Mouse (Mus musculus) intestine, embryonic 14.5 days (tissue): ENCODE measurements at regions not wholly inside any gene's neighbourhood (a gene's known extent, or its start where the extent isn't known, plus 50 kb on each side); places are given as distances from the start of the nearest gene placed in this dataset.

Experiments
- ATAC-seq: fragments of 200-750 bp; cut with Nextera tagmentation; replicated peaks from 2 replicates; pipeline ENCODE4 v1.8.0; 2017; ENCODE audit warnings: low read depth, moderate number of reproducible peaks, moderate TSS enrichment, moderate library complexity; ENCODE audit not compliant: low FRiP score, low TSS enrichment
- DNase-seq: peaks from one replicate; pipeline ENCODE4 v3.0.0-alpha.2; 2018; ENCODE audit warnings: low spot score
- H3K27ac ChIP-seq: fragments of 300-500 bp; sonication (generic); 2 replicates; pipeline ENCODE4 v1.5.1; 2014; ENCODE audit warnings: low read depth, mild to moderate bottlenecking, control low read depth
- H3K27me3 ChIP-seq: fragments of 300-500 bp; sonication (generic); replicated peaks from 2 replicates; pipeline ENCODE4 v1.6.1; 2014; ENCODE audit warnings: low read length, control low read depth; ENCODE audit not compliant: control insufficient read depth, insufficient read depth
- H3K36me3 ChIP-seq: fragments of 300-500 bp; sonication (generic); 2 replicates; pipeline ENCODE4 v1.6.1; 2014; ENCODE audit warnings: low read length, control low read depth; ENCODE audit not compliant: control insufficient read depth, insufficient read depth
- H3K4me1 ChIP-seq: fragments of 300-500 bp; sonication (generic); replicated peaks from 2 replicates; pipeline ENCODE4 v1.6.1; 2014; ENCODE audit warnings: low read length, control low read depth, mixed read lengths; ENCODE audit not compliant: control insufficient read depth, insufficient read depth
- H3K4me2 ChIP-seq: fragments of 300-500 bp; sonication (generic); 2 replicates; pipeline ENCODE4 v1.6.1; 2014; ENCODE audit warnings: low read length
- H3K4me3 ChIP-seq: fragments of 300-500 bp; sonication (generic); 2 replicates; pipeline ENCODE4 v1.5.1; 2014; ENCODE audit warnings: low read depth, low read length, control low read depth, mixed read lengths
- H3K9ac ChIP-seq: fragments of 300-500 bp; sonication (generic); 2 replicates; pipeline ENCODE4 v1.6.1; 2014; ENCODE audit warnings: mild to moderate bottlenecking, low read length
- H3K9me3 ChIP-seq: fragments of 300-500 bp; sonication (generic); 2 replicates; pipeline ENCODE4 v1.6.1; 2016; ENCODE audit warnings: low read length, control low read depth; ENCODE audit not compliant: control insufficient read depth
- WGBS: fragments of 180-500 bp; shearing (Covaris S2); extraction: QIAGEN DNeasy Blood & Tissue Kit; methylation state at CpG from one replicate; pipeline ENCODE4 v1.1.7; 2014; 5-methylcytosine and 5-hydroxymethylcytosine counted together

GRCm38 (mm10) chr2:173344221-173344620 lies 67.9 kb upstream of the Pmepa1 start:
- H3K4me2 ChIP-seq = no peak overlapping the region
- H3K4me3 ChIP-seq = no peak overlapping the region
- ATAC-seq = no peak
- H3K4me1 ChIP-seq = peaks cover 19% of the 10 kb centered on the region
- no peak overlapping the region for H3K27ac ChIP-seq
- H3K9me3 ChIP-seq = no peaks in the 10 kb centered on the region
- no peaks in the 10 kb centered on the region for H3K36me3 ChIP-seq
- no peak for DNase-seq
- no peak overlapping the region for H3K9ac ChIP-seq
- 91% methylated on average over 5 of the region's 5 CpGs for WGBS
- H3K27me3 ChIP-seq = no peaks in the 10 kb centered on the region

DNA sequence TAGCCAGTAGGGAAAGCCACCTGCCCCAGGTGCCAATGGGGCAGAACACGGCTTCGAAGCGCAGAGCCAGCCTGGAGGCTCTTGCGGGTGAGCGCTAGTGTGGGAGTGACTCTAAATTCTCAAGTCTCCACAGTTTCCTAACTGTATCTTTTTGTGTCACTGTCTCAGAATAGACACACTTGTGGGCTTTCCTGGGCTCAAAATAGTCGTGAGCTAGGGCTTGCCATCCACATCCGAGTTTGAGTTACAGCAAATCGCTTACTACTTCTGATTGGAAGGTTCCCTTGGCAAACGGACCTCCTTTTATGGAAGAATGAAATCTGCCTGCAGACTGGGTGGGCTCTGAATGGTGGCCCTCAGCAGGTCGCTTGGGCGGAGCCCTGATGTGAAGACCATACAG lies 71.0 kb upstream of the Pmepa1 start:
- Histone ChIP-seq H3K4me2 (no peak overlapping the region), H3K36me3 (no peaks in the 10 kb centered on the region), H3K4me1 (peaks cover 15% of the 10 kb centered on the region), H3K27me3 (no peaks in the 10 kb centered on the region), H3K9me3 (no peaks in the 10 kb centered on the region), H3K27ac (no peak overlapping the region), H3K9ac (no peak overlapping the region), H3K4me3 (no peak overlapping the region)
- WGBS = 68% methylated on average over 11 of the region's 11 CpGs
- ATAC-seq (no peak), DNase-seq (no peak)

DNA sequence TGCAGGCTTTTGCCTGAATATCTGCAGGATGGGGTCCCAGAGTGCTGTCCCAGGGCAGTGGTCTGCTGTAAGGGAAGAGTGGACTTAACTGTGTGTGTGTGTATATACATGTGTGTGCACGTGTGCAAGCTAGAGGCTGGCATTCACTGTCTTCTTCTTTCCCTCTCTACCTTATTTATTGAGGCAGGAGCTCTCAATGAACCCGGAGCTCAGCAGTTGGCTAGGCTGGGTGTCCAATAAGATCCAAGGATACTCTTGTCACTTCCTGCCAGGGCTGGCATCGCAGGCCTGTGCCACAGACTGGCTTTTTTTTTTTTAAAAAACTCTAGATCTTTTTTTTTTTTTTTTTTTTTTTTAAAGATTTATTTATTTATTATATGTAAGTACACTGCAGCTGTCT lies 72.4 kb upstream of the Pmepa1 start:
- peaks cover 23% of the 10 kb centered on the region for H3K4me1 ChIP-seq
- H3K4me3 ChIP-seq = no peak overlapping the region
- no peaks in the 10 kb centered on the region for H3K27me3 ChIP-seq
- WGBS = 76% methylated on average over 3 of the region's 3 CpGs
- DNase-seq = no peak
- ATAC-seq = no peak
- no peaks in the 10 kb centered on the region for H3K36me3 ChIP-seq
- no peak overlapping the region for H3K9ac ChIP-seq
- no peak overlapping the region for H3K27ac ChIP-seq
- no peaks in the 10 kb centered on the region for H3K9me3 ChIP-seq
- no peak overlapping the region for H3K4me2 ChIP-seq

DNA sequence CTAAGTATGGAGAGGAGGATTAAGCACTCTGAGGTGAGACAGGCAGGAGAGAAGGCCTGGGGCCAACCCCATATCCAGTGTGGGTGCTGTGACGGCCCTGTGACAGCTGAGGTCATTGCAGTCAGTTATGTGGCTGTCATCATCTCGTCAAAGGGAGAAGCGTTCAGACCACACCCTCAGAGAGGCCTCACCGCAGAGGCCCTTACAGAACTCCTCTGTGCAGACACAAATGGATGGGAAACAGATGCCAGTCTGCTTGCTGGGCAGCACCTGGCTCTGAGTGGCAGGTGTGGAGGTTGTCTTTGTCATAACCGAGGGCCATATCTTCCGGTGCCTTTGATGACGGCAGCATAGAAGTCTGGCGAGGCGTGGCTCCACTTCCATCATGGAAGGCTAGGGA lies 73.2 kb upstream of the Pmepa1 start:
- Histone ChIP-seq H3K36me3 (no peaks in the 10 kb centered on the region), H3K9me3 (no peaks in the 10 kb centered on the region), H3K4me2 (no peak overlapping the region), H3K9ac (no peak overlapping the region), H3K27me3 (no peaks in the 10 kb centered on the region), H3K27ac (no peak overlapping the region), H3K4me1 (peaks cover 24% of the 10 kb centered on the region), H3K4me3 (no peak overlapping the region)
- DNase-seq (no peak), ATAC-seq (no peak)
- 74% methylated on average over 9 of the region's 9 CpGs for WGBS

- 85% methylated on average over 4 of the region's 4 CpGs for WGBS
- ATAC-seq = no peak
- no peaks in the 10 kb centered on the region for H3K9me3 ChIP-seq
- H3K27ac ChIP-seq = no peak overlapping the region
- H3K4me2 ChIP-seq = no peak overlapping the region
- DNase-seq = no peak
- H3K4me3 ChIP-seq = no peak overlapping the region
- H3K4me1 ChIP-seq = peaks cover 24% of the 10 kb centered on the region
- H3K27me3 ChIP-seq = no peaks in the 10 kb centered on the region
- H3K9ac ChIP-seq = no peak overlapping the region
- no peaks in the 10 kb centered on the region for H3K36me3 ChIP-seq
Observed at GRCm38 (mm10) chr2:173349910-173350309, 73.6 kb upstream of the Pmepa1 start.

DNA sequence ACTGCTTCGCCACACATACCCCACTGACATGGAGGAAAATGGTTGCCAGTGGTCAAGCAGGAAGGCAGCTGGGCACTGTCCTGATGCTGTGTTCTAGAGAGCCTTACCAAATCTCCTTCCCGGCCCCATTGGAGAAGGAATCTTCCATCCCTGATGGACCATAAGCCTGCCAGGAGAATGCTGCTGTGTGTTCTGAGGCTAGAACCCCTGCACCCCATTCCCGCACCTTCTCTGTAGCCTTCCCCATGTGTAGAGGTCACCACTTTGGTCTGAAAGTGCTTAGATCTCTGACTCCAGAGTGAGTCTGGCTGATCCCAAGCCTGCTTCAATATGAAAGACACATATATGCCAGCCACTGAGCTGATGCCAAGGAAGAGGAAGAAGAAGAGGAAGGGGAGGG lies 74.1 kb upstream of the Pmepa1 start:
- WGBS = 85% methylated on average over 3 of the region's 3 CpGs
- no peak for ATAC-seq

GRCm38 (mm10) chr2:173350831-173351230 lies 74.5 kb upstream of the Pmepa1 start:
- Histone ChIP-seq H3K36me3 (no peaks in the 10 kb centered on the region), H3K9ac (no peak overlapping the region), H3K27me3 (no peaks in the 10 kb centered on the region), H3K4me1 (peaks cover 24% of the 10 kb centered on the region), H3K27ac (no peak overlapping the region), H3K9me3 (no peaks in the 10 kb centered on the region), H3K4me2 (no peak overlapping the region), H3K4me3 (no peak overlapping the region)
- no peak for ATAC-seq
- WGBS = 65% methylated on average over 3 of the region's 3 CpGs
- DNase-seq = no peak

More for the DNA sequence above, 74.1 kb upstream of the Pmepa1 start:
- Histone ChIP-seq H3K4me2 (no peak overlapping the region), H3K4me1 (peaks cover 24% of the 10 kb centered on the region), H3K4me3 (no peak overlapping the region), H3K36me3 (no peaks in the 10 kb centered on the region), H3K9me3 (no peaks in the 10 kb centered on the region), H3K27ac (no peak overlapping the region), H3K27me3 (no peaks in the 10 kb centered on the region), H3K9ac (no peak overlapping the region)
- DNase-seq = no peak

DNA sequence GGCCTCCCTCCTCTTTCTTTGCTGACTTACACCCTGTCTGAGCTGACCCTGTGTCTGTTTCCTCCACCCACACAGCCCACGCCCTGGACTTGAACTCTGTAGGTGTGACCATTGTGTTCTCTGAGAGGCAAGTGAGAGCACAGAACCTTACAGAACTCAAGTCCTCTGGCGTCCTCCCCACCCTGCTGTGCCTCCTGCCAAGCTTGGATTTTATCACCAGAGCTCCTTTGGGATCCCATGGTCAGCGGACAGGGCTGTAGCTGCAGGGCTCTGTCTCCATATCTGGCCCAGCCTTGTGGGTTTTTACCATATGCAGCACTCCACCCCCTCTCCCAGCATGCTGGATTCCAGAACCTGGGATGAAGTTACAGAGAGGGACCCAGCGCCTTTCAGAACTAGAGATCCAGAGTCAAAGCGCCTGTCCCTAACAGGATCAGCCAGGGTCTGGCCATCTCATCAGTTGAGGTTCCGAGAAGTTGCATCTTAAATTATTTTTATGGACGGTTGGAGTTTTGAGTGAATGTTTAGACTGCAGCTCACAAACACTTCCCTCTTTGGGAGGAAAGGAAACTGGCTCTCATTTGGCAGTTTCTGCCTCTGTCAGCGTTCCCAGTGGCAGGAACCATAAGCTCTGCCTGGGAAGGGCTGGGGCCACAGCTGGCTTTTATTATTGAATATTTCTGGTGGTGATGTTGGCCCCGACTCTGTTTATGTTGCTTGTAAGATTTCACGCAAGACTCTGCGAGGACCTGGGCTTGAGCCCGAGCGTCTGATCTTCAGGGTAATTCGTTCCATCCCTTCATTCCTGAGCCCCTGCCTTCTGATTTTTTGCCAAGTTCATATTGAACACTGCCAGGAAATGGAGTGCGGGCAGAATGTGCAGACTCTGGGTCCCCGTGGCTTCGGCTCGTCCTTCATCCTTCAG lies 75.8 kb upstream of the Pmepa1 start:
- DNase-seq = no peak
- peaks cover 24% of the 10 kb centered on the region for H3K4me1 ChIP-seq
- H3K9me3 ChIP-seq = no peaks in the 10 kb centered on the region
- no peak overlapping the region for H3K9ac ChIP-seq
- H3K4me3 ChIP-seq = no peak overlapping the region
- no peaks in the 10 kb centered on the region for H3K36me3 ChIP-seq
- peak overlapping the region; percentile 85 for H3K27ac ChIP-seq
- no peaks in the 10 kb centered on the region for H3K27me3 ChIP-seq
- H3K4me2 ChIP-seq = peak overlapping the region; percentile 26; the same call in 1 of the 2 replicates
- 25% methylated on average over 18 of the region's 18 CpGs for WGBS
- peak; percentile 49; the same call in 1 of the 2 replicates for ATAC-seq

DNA sequence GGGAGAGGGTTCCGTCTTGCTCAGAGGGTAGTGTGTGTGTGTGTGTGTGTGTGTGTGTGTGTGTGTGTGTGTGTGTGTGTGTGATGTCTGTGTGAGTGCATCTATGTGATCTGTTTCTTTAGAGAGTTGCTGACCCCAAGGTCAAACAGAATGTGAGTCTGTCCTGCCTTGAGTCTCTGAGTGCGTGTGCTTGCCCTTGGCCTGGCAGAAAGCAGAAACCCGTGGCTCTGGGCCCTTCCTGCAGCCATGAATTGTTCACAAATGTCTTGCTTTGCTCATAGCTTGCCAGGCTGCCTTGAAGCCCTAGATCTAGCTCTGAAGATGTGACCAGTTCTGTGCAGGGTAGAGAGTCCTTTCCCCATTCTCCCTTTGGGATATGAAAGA lies 76.4 kb upstream of the Pmepa1 start:
- no peaks in the 10 kb centered on the region for H3K9me3 ChIP-seq
- H3K27ac ChIP-seq = peak overlapping the region; percentile 85
- H3K4me1 ChIP-seq = peaks cover 24% of the 10 kb centered on the region
- H3K9ac ChIP-seq = no peak overlapping the region
- 17% methylated on average over 3 of the region's 3 CpGs for WGBS
- H3K4me2 ChIP-seq = peak overlapping the region; percentile 26; the same call in 1 of the 2 replicates
- no peak for DNase-seq
- no peaks in the 10 kb centered on the region for H3K36me3 ChIP-seq
- H3K4me3 ChIP-seq = no peak overlapping the region
- ATAC-seq = no peak
- H3K27me3 ChIP-seq = no peaks in the 10 kb centered on the region
